Mouse (Mus musculus): ENCODE data around the gene Gata5.

Gene Gata5

DNA sequence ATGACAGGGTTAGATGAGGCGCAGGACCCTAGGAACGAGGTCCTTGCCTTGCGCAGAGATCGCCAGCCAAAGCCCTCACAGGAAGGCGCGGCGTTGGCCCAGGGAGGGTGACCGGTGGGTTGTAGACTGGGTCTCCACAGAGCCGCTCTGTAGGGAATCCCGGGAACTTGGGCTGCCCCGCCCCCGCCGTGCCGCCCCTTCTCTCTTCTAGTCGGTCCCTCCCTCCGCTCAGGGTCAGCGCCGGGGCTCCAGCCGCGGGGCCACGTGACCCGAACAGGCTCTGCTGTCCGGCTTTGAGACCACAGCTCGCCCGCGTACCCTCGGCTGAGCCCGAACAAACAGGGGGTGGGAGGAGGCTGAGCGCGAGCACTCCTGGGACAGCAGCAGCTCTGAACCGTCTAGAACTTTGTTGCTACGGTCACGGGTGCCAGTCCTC, at the start of gene Gata5:
TSS of gene Gata5 (minus strand) at position 149 of the 436 bp plus-strand sequence.
- in situ Hi-C loops (cut with MboI, MseI) = no loop called here

DNA sequence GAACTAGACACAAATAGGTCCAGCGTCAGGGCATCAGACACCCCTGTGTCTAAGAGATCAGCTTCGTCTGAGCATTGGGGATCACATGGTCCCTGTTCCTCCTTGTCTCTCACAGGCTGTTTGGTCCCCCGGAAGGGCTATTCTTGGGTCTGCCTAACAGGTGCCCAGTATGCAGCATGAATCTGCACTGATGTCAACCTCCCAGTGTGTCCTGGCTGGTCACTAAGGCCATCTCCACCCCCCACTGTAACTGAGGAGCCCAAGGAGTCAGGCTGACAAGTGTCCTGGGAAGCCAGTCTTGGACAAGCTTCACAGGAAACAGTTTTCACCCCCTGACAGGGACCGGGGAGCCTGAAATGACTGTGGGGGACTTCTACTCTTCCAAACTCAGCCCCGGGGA, 42.2 kb upstream of the Gata5 start:
- in situ Hi-C loops (cut with MboI, MseI) = loop anchor here in 1 of 2 experiments (25.0 kb wide), 1 partner anchor 1789 kb away; no protein-coding TSS in a partner anchor

DNA sequence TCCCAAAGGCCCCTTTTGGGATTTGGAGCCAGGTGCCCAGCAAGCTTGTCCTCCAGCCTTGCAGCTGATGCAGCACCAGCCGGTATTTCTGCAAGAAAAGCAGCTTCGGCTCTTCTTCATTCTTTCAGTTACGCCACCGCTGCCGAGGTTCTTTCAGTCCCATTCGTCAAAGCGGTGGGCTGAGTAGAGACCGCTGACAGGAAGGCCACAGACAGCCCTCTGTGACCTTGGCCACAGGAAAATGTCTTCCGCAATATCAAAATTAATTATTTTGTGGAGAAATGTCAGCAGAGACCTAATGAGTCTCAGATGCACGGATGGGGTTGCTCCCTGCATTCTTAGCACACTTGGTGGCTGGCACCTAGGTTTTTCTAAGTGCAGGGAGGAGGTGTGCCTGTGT, 38.8 kb upstream of the Gata5 start:
- in situ Hi-C loops (cut with MboI, MseI) = no loop called here

DNA sequence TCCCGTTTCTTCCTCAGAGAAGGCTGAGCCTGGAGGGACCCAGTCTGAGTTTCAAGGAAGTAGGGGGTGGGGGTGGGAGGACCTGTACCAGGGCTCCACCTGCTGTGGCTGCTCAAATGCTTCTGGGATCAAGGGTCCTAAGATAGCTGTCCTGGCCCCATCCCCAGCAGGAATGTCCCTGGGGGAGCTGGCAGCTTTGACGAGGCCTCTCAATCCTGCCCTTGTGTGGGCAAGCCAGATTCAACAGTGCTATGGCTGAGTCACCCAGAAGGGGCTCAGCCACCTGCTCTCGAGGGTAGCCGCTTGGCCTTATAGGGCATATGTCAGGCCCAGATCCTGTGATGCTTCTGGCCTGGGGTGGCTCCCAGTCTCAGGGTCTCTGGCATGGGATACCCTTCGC, 33.9 kb upstream of the Gata5 start:
- in situ Hi-C loops (cut with MboI, MseI) = no loop called here

DNA sequence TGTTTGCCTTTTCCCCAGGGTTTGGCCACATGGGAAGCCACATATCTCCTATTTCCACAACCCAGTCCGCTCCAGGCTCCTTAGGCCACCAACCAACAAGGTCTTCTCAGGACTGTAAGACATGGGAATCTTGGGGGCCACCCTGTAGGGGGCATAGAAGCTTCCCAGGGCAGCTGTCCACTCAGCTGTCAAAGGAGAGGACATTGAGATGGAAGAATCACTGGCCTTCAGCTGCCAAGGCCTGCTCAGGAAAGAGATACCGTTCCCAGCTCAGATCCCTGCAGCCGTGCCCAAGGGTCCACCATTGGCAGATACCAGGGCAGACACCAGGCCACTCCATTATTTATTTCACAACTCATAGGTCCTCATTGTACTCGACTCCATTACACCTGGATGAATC, 32.9 kb upstream of the Gata5 start:
- in situ Hi-C loops (cut with MboI, MseI) = no loop called here

DNA sequence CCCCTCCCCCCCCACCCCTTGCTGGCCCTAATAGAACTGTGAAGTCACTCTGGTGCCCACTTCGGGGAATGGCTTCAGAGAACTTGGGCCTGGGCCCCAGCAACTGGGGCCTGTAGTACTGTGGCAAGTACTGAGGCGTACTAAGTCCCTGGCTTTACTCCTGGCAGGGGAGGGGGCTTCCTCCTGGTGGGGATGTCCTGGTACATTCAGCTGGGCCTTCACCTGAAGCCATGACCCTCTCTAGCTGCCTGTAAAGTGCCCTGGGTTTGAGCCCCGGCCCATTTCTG, 28.9 kb upstream of the Gata5 start:
- in situ Hi-C loops (cut with MboI, MseI) = no loop called here

DNA sequence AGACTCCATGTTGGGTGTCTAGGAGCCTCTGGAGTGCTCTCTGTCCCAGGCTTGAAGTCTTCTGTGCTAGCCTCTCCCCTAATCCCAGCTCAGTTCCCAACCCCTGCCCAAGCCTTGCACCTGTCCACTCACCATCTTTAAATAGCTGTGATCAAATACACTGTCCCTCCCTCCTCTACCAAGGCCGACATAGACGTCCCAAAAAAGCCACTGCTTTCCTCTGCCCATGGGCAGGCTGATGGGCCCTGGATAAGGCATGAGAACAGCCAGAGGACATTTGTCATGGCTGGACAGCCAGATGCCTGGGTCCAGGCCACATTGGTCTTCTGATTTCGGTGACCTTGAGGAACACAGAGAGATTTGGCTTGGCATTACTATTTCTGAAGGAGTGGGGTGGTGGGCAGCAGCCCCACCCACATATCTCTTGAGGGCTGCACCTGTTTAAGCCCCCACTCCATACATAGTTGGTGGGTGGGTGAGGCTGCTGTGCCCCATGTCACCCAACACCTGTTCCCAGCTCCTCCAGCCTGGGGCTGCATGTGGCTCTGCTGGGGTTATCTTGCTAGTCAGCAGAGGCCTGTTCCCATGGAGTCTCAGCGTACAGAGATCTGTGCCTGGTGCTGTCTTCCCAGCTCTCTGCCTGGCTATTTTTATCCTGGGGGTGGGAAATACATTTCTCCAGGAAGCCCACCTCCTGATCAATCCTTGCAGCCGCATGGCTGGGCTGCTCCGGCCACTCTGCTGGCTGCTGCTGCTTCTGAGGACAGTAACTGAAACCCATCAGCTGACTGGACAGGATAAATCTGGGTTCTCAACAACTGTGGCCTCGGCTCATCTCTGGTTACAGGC, 28.3 kb upstream of the Gata5 start:
- in situ Hi-C loops (cut with MboI, MseI) = no loop called here

DNA sequence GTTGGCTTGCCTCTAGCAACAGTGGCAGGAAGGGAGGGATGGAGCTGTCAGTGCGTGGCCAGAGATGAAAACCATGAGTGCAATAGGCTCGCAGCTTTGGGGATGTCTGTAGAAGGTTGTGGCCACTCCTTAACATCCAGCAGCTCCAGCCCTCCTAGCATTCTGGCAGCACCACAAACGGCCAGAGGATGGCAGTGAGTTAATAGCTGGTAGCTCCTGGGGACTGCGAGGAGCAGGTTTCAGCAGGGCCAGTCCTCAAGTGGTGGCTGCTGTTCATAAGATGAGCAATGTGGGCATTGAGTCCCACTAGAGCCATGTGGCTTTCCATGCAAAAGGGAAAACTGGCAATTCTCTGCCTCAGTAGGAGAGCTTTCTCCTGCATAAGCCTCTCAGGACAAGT, 24.6 kb upstream of the Gata5 start:
- in situ Hi-C loops (cut with MboI, MseI) = no loop called here

DNA sequence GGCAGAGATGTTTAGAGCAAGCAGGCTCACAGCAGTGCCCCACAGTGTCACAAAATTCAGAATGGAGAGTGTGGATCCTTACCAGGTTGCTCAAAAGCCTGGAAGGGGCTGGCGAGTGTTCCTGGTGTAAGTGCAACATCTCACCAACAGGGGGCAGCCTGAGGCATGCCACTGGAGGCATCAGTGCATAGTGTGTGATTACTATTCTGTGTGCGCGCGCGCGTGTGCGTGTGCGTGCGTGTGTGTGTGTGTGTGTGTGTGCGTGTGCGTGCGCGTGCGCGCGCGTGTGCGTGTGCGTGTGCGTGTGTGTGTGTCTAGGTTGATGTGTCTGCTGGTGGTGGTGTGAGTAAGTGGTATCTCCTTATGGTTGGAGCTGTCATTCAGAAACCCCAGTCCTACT, 18.8 kb upstream of the Gata5 start:
- in situ Hi-C loops (cut with MboI, MseI) = no loop called here

DNA sequence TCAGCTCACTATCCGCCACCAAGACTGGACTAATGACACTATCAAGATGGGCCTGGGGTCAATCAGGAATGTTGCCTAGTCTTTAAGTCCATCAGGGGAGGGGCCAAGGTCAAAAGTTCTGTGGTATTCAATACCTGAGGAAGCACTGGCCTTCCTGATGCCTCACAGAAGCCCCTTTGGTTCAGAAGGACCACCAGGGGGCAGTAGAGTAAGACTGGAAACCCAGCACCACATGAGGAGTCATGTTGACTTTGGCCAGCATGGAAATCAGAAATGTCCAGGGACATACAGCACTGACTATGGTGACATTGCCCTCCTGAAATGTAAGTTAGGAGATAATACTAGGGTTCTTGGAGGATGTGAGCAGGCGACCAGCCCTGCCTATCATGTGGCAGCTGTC, 16.2 kb upstream of the Gata5 start:
- in situ Hi-C loops (cut with MboI, MseI) = no loop called here

DNA sequence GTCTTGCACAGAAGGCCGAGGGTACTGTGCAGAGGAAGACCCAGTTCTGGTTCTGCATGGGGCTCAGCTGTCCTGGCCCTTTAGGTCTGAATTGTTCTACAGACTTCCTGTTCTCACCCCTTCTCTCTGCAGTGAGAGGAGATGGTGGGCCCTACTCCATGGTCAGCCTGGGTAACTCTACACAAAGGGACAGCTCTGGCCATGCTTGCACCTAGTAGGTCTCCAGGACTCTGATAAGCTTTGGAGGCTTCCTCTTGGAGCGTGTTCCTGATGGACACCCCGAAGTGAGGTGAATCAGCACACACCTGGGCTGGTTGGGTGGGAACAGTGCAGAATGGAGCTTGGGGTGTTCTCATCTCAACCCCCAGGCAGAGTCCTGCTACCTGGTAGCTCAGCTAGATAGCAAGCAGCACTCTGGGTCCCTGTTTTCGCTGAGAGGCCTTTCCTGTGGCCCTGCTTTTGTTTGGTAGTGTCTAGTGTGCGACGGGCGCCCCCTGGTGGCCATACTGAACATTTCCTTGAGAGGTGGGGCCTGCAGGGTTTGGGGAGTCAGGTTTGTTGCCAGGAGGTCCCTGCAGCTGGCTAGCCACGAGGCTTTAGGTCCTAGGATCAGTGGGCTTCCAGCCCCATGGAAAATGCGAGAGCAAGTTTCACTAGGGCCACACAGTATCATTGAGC, 12.5 kb upstream of the Gata5 start:
- in situ Hi-C loops (cut with MboI, MseI) = loop anchor here (5.0 kb wide), 2 partner anchors 60 to 70 kb away; partner anchors contain the start of gene Rbbp8nl (in 1 of the 2)

DNA sequence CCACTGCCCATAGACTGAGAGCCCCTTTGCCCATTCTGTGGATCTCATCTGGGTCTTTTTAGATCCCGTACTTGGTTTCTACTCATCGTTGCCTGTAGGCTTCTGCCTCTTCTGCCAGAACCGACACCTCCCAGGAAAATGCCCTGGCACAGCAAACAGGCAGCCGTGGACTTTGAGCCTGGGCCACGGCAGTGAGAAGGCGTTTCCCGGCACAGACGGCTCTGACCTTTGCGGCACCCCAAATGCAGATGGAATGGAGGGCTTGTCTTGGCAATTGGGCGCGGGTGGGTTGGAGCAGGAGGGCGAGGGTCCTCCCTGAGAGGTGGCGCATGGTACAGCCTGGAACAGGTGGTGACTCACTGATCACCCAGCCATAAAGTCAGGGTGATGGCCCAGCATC, 8.6 kb upstream of the Gata5 start:
- in situ Hi-C loops (cut with MboI, MseI) = no loop called here

DNA sequence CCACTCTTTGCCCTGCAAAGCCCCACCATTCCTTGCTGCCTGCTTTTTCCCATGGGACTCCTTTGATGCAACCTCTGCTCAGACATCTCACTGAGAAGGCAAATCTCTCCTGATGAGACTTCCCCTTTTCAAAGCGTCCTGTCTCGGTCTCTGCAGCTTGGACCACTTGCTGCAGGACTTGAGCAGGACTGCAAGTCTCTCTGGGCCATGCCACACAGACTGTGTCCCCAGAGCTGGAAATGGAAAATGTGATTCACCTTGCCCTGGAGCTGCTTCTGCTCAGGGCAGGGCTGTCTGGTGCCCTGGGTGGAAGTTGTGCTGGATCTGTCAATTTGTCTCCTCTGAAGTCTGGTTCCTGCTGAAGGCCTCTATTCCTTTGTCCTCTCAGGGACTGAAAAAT, 7.7 kb upstream of the Gata5 start:
- in situ Hi-C loops (cut with MboI, MseI) = no loop called here

DNA sequence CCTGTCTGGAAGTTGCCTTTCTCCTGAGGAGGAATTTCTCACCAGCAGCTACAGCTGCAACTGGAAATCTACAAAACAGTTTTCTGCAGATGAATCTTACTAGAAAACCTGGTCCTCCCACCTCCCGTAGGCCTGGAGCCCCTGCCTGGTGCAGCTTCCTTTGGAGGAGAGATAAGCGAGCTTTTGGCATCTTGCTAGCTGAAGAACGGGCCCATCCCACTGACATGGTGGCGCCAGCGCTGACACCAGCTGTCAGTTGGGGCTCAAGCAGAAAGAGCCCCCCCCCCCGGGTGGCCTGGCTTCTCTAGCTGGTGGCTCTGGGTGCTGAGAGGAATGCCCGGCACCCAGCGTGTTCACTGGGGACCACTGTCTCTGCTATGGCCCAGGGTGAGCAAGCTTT, 6.7 kb upstream of the Gata5 start:
- in situ Hi-C loops (cut with MboI, MseI) = no loop called here

DNA sequence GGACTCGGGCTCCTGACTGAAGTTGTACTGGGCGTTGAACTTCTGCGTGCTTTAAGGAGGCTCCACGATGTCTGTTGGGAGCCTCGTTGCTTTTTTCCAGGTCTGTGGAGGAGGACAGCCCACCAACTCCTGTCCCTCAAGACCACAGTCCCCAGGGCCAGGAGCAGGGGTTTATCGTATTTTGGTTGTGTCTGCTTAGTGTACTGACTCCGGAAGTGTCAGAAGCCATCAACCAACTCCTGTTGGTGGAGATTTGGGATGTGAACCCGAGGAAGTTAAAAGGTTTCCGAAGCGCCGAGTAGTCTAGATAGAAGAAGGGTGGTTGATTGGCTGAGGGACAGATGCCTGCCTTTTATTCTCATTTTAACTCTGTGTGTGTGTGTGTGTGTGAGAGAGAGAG, 5.4 kb upstream of the Gata5 start:
- in situ Hi-C loops (cut with MboI, MseI) = no loop called here

DNA sequence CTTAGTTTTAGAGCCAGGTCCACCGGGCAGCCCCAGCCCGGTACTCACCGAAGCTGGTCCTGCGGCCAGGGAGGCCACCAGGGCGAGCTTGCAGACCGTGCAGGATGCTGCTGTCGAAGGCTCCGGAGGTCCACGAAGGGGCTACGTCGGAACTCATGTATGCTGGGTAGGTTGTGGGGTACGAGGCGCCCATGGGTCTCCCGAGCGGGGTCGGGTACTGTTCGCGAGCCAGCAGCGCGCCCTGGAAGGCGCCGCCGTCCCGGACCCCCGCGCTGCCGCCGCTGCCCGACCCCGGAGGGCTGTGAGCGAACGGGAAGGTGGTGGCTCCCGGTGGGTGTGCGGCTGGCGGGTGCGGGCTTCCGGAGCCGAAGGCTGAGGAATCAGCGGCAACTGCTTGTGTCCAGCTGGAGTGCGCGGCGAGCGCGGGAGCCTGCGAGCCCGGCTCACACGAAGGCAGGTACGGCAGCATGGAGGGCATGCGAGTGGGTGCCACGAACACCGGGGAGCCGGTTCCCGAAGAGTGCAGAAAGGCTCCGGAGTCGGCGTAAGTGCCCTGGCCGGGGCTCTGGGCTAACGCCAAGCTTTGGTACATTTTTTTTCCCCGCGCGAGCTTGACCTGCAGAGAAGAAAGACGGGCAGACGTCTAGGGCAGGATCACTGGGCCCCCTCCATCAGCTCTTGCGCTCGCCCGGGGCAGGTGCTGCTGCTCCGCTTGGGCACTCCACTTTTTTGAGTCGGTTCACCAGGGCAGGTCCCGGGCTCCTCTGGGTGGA, 535 bp downstream of the Gata5 start:
- in situ Hi-C loops (cut with MboI, MseI) = no loop called here

DNA sequence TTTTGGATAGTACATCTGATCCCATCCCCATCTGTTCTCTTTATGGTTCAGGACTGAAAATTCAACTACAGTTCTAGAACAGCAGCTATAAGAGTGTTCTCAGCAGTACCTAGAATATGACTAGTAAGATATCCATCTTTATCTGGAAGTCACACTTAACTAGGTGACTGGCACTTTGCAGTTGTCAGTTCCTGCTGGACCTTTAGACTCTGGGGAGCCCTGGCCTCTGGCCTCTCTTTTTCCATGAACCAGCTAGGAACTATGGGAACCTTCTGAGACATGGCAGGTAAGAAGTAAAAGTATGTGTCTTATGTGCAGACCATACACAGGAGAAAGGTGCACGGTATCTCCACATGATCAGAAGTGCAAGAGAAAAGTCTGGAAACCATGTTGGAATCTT, 5.0 kb downstream of the Gata5 start:
- in situ Hi-C loops (cut with MboI, MseI) = no loop called here

DNA sequence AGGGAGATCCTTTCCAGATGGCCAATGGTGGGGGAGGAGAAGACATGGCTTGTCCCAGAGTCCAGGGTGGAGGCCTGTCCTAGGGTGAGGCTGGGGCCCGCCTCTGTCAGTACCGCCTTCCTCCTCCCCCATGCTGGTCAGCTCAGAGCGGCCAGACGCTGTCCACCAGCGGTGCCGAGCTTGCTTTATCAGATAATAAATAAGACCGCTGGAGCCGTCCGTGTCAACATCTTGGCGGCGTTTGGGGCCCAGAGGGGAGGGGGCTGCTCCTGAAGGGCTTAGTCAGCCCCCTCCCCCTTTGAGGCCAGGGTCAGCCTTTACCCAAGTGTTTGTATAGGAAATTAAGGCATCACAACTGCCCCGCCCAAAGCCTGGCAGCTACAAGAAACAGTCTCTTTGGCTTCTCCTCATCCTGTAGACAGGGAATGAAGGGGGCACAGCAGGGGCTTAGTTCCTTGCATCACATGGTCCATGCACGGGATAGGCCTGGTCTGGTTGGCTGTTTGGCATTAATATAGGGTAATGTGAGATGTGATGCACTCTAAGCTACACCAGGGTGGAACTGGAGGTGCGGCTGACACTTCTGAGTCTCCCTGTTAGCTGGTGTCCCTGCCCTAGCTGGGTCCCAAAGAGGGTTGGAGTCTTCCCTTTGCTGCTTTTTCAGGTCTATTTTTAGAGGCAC, 11.7 kb downstream of the Gata5 start:
- in situ Hi-C loops (cut with MboI, MseI) = loop anchor here in 1 of 2 experiments (5.0 kb wide), 1 partner anchor 36 kb away; the partner anchor contains the start of gene Rbbp8nl

DNA sequence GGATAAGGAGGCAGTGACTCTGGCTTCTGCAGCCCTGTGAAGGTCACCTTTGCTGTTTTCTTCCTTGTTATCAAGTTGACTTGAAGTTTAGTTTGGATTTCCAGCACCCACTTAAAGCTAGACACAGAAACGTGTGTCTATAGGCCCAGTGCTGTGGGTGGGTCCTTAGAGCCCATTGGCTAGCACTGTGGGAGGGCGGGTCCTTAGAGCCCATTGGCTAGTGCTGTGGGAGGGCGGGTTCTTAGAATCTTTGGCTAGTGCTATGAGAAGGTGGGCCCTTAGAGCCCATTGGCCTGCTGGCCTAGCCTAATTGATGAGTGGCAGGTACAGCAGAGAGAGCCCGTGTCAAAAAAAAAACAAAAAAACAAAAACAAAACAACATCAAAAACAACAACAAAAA, 14.3 kb downstream of the Gata5 start:
- in situ Hi-C loops (cut with MboI, MseI) = loop anchor here in 1 of 2 experiments (5.0 kb wide), 1 partner anchor 33 kb away; the partner anchor contains the start of gene Rbbp8nl

DNA sequence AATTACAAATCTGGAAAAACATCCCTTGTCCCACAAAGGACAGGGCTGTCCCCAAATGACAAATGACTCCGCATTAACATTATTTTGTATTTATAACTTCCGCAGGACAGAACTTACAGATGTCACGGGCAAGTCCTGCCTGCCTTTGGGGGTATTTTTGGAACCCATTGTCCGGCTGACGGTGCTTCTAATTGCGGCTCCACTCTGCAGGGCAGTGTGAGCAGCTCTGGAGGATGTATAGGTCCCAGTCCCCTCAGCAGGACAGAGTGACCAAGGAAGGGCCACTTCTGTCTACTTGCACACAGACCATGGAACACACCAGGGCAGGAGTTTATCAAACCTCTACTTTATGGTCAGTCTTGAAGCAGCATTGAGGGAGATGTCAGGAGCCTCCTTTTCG, 16.9 kb downstream of the Gata5 start:
- in situ Hi-C loops (cut with MboI, MseI) = no loop called here

DNA sequence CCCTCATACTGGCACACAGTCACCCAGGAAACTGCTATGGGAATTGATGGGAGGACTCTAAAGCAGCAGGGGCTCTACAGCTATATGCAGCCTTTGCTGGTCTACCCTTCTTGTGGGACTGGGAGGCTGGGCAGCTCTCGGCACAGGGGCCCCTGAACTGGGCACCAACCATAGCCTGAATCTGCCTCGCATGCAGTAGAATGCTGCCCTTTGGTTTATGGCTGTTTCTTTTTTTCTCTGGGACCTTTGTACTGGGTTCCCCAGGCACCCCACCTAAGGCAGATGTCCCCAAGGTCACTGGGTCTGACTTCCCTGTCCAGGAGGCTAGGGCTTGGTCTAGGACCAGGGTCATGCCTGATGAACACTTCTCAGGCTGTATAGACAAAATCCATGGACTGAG, 20.2 kb downstream of the Gata5 start:
- in situ Hi-C loops (cut with MboI, MseI) = no loop called here

DNA sequence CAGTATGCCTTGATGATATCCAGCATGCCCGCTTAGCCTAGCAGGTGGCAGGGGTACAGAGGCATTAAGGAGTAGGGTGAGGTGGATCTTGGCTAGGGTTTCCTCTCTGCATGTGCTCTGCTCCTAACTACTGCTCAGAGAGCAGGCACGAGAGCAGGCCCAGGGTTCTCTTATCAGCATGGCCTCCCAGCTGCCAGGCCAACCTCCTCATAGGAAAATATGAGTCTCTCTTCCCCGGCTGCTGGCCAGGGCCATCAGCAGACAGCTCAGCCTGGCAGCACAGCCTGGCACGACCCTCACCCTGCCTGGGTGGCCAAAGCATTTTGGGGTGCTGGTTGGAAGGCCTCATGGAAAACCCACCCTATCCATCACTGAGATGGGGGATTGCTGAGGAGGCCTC, 23.4 kb downstream of the Gata5 start:
- in situ Hi-C loops (cut with MboI, MseI) = no loop called here

Data from T-helper 17 cell (primary cell).